Mouse (Mus musculus): ENCODE results near the gene Sorbs1.

- TF ChIP-seq EP300 (IDR thresholded peaks at IDR 0.05; ENCODE audit: insufficient read depth, low read depth, low read length), result no peak
- TF ChIP-seq CTCF (IDR thresholded peaks at IDR 0.05; ENCODE audit: low read depth, low read length), result no peak
Measured at GRCm38 (mm10) chr19:40299983-40300759, 213.4 kb downstream of the Sorbs1 start.
